Comparison of ENCODE assay signal across 10 mouse cellular contexts in genomic region chr15:92621731-92622234, GRCm38 (mm10).
A peak's percentile ranks its signal among the peaks of the same experiment; 100 is the strongest.
DNase-seq lines count a peak whose midpoint lies in the region; ATAC-seq lines count a peak whose summit lies in the region.
"Had no signal": no experiment of that assay in that cellular context is flagged by ENCODE, and none has a peak within 500 bp of the region (broad histone marks: within the 10 kb centered on the region; RNA-seq: fewer than 3 reads in every experiment).

No protein-coding gene starts in this region.

- ATAC-seq in limb, embryonic 13.5 days (ENCODE audit: low FRiP score, low read depth): peak; percentile 32; the same call in 1 of the 2 replicates

- H3K4me2 ChIP-seq in limb, embryonic 13.5 days (replicated peaks): no peak overlapping the region

- no peaks in the 10 kb centered on the region for H3K27me3 ChIP-seq in limb, embryonic 13.5 days
- no peaks in the 10 kb centered on the region for H3K27me3 ChIP-seq in limb, embryonic 10.5 days (ENCODE audit: low read depth, poor library complexity, severe bottlenecking)
- H3K27me3 ChIP-seq: megakaryocyte, embryonic 14.5 days had no signal

- no peak overlapping the region for H3K4me3 ChIP-seq in limb, embryonic 13.5 days
- no peak overlapping the region for H3K4me3 ChIP-seq in limb, embryonic 10.5 days
- H3K4me3 ChIP-seq: megakaryocyte, embryonic 14.5 days had no signal

- WGBS in limb, embryonic 13.5 days: 59% methylated on average over 9 of the region's 9 CpGs
- 84% methylated on average over 9 of the region's 9 CpGs for WGBS in limb, embryonic 10.5 days

- no peak for DNase-seq in limb, embryonic 10.5 days (ENCODE audit: low spot score)
- peak; percentile 61 to 69 for DNase-seq in cerebellum, postnatal 36 days
- DNase-seq in layer of hippocampus, adult 9-10 months (ENCODE audit: low spot score): peak; percentile 58
- DNase-seq in right cerebral cortex, adult 18-20 months: peak; percentile 61
- DNase-seq in adrenal gland, adult 18-20 months (ENCODE audit: low spot score in 2 of 2): no peak
- no peak for DNase-seq in kidney, adult 18-20 months
- no peak for DNase-seq in adrenal gland, adult 2 months
- DNase-seq: kidney, adult 8-10 months had no signal

- H3K36me3 ChIP-seq in limb, embryonic 13.5 days: no peaks in the 10 kb centered on the region
- no peaks in the 10 kb centered on the region for H3K36me3 ChIP-seq in limb, embryonic 10.5 days

- no peak overlapping the region for H3K9ac ChIP-seq in limb, embryonic 13.5 days

- no peaks in the 10 kb centered on the region for H3K9me3 ChIP-seq in limb, embryonic 13.5 days
- H3K9me3 ChIP-seq in limb, embryonic 10.5 days (replicated peaks): no peaks in the 10 kb centered on the region

- H3K27ac ChIP-seq in limb, embryonic 13.5 days: no peak overlapping the region
- no peak overlapping the region for H3K27ac ChIP-seq in limb, embryonic 10.5 days

- peaks cover 4% of the 10 kb centered on the region; the same call in 1 of the 2 replicates for H3K4me1 ChIP-seq in limb, embryonic 13.5 days
- peaks cover 16% of the 10 kb centered on the region for H3K4me1 ChIP-seq in limb, embryonic 10.5 days
- H3K4me1 ChIP-seq: megakaryocyte, embryonic 14.5 days had no signal

Comparison
In these comparisons a context has a peak if more than half of its experiments do, and no peak if none do; other contexts are left out.
1. DNase-seq: peak in cerebellum, postnatal 36 days (2 of 2), layer of hippocampus, adult 9-10 months (single experiment) and right cerebral cortex, adult 18-20 months (single experiment); none in limb, embryonic 10.5 days (single experiment), adrenal gland, adult 18-20 months (0 of 2), kidney, adult 18-20 months (single experiment) and adrenal gland, adult 2 months (single experiment).